Mouse (Mus musculus) neural tube, embryonic 13.5 days (tissue): Measurements from ENCODE around the gene Eftud2. TPM values are rescaled to one million over a fixed set of nuclear protein-coding genes. Genes with fewer than 3 reads are reported as not detected.

Experiments
- ATAC-seq: fragments of 200-750 bp; cut with Nextera tagmentation; 2 replicates; pipeline ENCODE4 v1.8.0; 2017; ENCODE audit warnings: low read depth, mild to moderate bottlenecking, moderate TSS enrichment, moderate library complexity
- H3K27ac ChIP-seq: fragments of 300-500 bp; sonication (generic); replicated peaks from 2 replicates; pipeline ENCODE4 v1.5.1; 2015; ENCODE audit warnings: moderate library complexity, mild to moderate bottlenecking, inconsistent platforms
- H3K27me3 ChIP-seq: fragments of 300-500 bp; sonication (generic); 2 replicates; pipeline ENCODE4 v1.6.1; 2015; ENCODE audit warnings: mild to moderate bottlenecking, inconsistent platforms
- H3K36me3 ChIP-seq: fragments of 300-500 bp; sonication (generic); 2 replicates; pipeline ENCODE4 v1.6.1; 2015; ENCODE audit warnings: mild to moderate bottlenecking, inconsistent platforms
- H3K4me1 ChIP-seq: fragments of 300-500 bp; sonication (generic); replicated peaks from 2 replicates; pipeline ENCODE4 v1.6.1; 2015; ENCODE audit warnings: inconsistent platforms
- H3K4me2 ChIP-seq: fragments of 300-500 bp; sonication (generic); 2 replicates; pipeline ENCODE4 v1.6.1; 2015; ENCODE audit warnings: inconsistent platforms, mild to moderate bottlenecking, moderate library complexity
- H3K4me3 ChIP-seq: fragments of 300-500 bp; sonication (generic); 2 replicates; pipeline ENCODE4 v1.5.1; 2015; ENCODE audit warnings: mild to moderate bottlenecking, inconsistent platforms
- H3K9ac ChIP-seq: fragments of 300-500 bp; sonication (generic); 2 replicates; pipeline ENCODE4 v1.6.1; 2015; ENCODE audit warnings: moderate library complexity, mild to moderate bottlenecking, inconsistent platforms
- H3K9me3 ChIP-seq: fragments of 300-500 bp; sonication (generic); 2 replicates; pipeline ENCODE4 v1.6.1; 2016; ENCODE audit warnings: inconsistent platforms
- WGBS: fragments of 180-500 bp; shearing (Covaris S2); methylation state at CpG from one replicate; pipeline ENCODE4 v1.1.7; 2015; 5-methylcytosine and 5-hydroxymethylcytosine counted together
- polyA plus RNA-seq: library from polyadenylated mRNA; unstranded; fragments of >200 nt; fragmentation: Nextera tagmentation; extraction: Ambion mirVana; gene quantifications from 2 replicates; pipeline ENCODE4 v1.2.1, GENCODE M21; 2015

Gene Eftud2
- polyA plus RNA-seq, 1 experiment from 2014 or later = 134 TPM

DNA sequence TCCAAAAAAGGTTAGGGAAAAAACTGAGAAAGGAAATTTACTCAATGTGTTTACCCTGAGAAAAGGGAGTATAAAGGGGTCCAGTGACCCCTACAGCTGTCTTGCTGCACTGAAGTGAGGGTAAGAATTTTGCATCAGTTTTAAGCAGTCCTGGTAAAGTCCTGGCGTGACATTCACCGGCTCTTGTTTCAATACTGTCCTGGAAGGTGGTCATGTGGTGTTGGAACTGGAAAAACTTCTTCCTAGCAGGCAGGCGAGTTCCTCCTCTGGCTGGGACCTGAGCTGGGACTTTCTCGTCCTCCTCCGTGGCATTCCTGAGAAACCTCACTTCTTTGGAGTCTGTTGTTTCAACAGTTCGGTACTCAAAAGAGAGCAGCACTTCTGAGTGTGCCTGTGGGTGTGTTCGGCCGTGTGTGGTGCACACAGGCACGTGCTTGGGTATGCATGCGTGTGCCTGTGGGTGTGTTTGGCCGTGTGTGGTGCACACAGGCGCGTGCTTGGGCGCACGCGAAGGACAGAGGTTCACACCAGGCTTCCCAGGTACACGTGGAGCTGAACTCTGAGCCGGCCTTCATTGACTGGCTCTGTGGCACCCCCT is 48.0 kb downstream of the Eftud2 start:
- WGBS = 74% methylated on average over 18 of the region's 18 CpGs
- Histone ChIP-seq H3K4me2 (no peak overlapping the region), H3K36me3 (peaks cover 17% of the 10 kb centered on the region), H3K9ac (no peak overlapping the region), H3K4me3 (no peak overlapping the region), H3K27me3 (no peaks in the 10 kb centered on the region), H3K9me3 (0 out of 2 replicates have a peak, but pooled peaks cover 6% of the 10 kb centered on the region), H3K4me1 (0 out of 2 replicates have a peak, but pooled peaks cover 4% of the 10 kb centered on the region), H3K27ac (no peak overlapping the region)
- ATAC-seq = no peak

DNA sequence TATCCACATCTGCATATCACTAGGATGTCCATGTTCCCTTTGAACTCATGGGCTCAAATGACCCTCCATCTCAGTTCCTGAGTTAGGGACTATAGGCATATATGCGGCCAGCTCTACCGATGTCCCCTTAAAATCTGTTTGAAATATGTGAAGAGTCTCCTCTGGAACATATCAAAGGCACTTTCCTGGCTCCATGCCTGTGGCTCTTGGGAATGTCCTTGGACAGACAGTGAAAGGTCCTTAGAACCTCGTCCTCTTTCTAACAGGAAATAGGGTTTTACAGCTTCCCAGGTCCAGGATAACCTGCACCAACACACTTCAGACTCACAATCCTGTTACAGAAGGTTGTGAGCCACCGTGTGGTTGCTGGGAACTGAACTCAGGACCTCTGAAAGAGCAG is 50.5 kb downstream of the Eftud2 start:
- Histone ChIP-seq H3K4me2 (no peak overlapping the region), H3K27me3 (no peaks in the 10 kb centered on the region), H3K4me1 (0 out of 2 replicates have a peak, but pooled peaks cover 4% of the 10 kb centered on the region), H3K9me3 (0 out of 2 replicates have a peak, but pooled peaks cover 6% of the 10 kb centered on the region), H3K4me3 (no peak overlapping the region), H3K27ac (no peak overlapping the region), H3K36me3 (no peaks in the 10 kb centered on the region), H3K9ac (no peak overlapping the region)
- no peak for ATAC-seq
- WGBS = 81% methylated on average over 4 of the region's 4 CpGs

DNA sequence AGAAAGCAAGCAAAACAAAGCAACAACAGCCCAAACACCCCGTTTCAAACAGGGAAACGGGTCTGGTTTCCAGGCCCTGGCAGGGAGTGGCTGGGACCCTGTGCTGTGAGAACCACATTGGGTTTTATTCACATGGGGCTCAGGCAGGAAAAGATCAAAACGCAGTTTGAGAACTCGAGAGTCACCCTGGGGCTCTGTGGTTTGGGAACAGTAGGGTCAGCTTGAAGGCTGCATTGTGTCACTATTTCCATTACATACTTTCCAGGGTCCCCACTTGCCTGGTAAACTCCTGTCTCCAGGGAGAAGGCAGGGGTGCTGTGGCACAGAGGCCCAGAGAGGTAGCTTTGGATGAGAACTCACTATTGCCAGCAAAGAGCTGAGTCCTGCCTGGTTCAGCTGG is 53.7 kb downstream of the Eftud2 start:
- Histone ChIP-seq H3K27me3 (peaks cover 3% of the 10 kb centered on the region; the same call in 1 of the 2 replicates), H3K9me3 (0 out of 2 replicates have a peak, but pooled peaks cover 6% of the 10 kb centered on the region), H3K4me2 (no peak overlapping the region), H3K4me3 (no peak overlapping the region), H3K27ac (no peak overlapping the region), H3K36me3 (no peaks in the 10 kb centered on the region), H3K9ac (no peak overlapping the region), H3K4me1 (no peaks in the 10 kb centered on the region)
- no peak for ATAC-seq
- WGBS = 47% methylated on average over 4 of the region's 4 CpGs

DNA sequence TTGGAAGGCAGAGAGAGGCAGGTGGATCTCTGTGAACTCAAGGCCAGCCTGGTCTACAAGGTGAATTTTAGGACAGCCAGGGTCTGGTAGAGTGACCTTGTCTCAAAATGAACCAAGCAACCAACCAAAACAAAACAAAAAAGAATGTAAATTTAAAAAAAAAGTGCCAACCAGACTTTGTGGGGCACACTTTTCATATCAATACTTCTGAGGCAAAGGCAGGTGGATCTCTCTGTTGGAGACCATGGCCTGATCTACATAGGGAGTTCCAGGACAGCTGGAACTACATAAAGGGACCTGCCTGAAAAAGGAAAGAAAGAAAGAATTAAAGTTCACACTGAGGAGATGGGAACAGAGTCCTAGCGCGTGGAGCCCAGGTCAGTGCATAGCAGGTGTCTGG is 54.3 kb downstream of the Eftud2 start:
- Histone ChIP-seq H3K4me2 (no peak overlapping the region), H3K4me1 (no peaks in the 10 kb centered on the region), H3K36me3 (no peaks in the 10 kb centered on the region), H3K9ac (no peak overlapping the region), H3K27ac (no peak overlapping the region), H3K27me3 (peaks cover 3% of the 10 kb centered on the region; the same call in 1 of the 2 replicates), H3K9me3 (0 out of 2 replicates have a peak, but pooled peaks cover 6% of the 10 kb centered on the region), H3K4me3 (no peak overlapping the region)
- WGBS = 77% methylated on average over 2 of the region's 2 CpGs
- no peak for ATAC-seq

DNA sequence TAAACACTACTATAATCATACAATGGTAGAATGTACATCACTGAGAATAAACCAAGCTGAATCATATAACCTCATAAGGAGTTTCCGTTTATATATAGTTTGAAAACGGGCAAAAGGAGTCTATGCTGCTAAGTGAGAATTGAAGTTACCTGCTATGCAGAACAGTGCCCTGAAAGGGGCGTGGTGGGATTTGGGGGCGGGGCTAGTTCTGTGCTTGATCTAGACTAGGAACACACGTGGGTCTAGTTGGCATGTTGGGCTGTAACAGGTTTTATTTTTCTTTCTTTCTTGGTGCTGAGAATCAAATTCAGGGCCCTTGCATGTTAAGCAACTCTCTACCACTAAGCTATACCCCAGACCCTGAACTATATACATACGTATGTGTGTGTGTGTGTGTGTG is 59.6 kb downstream of the Eftud2 start:
- peaks cover 12% of the 10 kb centered on the region for H3K27me3 ChIP-seq
- H3K4me2 ChIP-seq = no peak overlapping the region
- no peak for ATAC-seq
- H3K4me3 ChIP-seq = no peak overlapping the region
- no peaks in the 10 kb centered on the region for H3K36me3 ChIP-seq
- 64% methylated on average over 6 of the region's 6 CpGs for WGBS
- peaks cover 26% of the 10 kb centered on the region for H3K4me1 ChIP-seq
- no peak overlapping the region for H3K9ac ChIP-seq
- H3K9me3 ChIP-seq = no peaks in the 10 kb centered on the region
- no peak overlapping the region for H3K27ac ChIP-seq

DNA sequence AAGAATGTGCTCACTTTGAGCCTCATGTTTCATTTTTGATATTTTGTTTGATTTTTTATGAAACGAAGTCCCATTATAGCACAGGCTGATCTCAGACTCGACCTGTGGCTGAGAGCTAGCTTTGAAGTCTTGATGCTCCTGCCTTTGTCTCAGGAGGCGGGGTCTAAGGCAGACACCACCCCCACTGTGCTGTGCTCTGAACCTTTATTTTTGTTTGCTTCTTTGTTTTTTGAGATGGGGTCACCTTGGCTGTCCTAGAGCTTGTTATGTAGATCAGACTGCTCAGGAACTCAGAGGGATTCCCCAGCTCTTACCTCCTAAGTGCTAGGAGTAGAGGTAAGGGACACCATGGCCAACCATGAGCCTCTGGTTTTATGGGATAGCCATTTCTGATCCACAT is 60.4 kb downstream of the Eftud2 start:
- Histone ChIP-seq H3K4me1 (peaks cover 32% of the 10 kb centered on the region), H3K9ac (no peak overlapping the region), H3K4me3 (no peak overlapping the region), H3K27me3 (peaks cover 12% of the 10 kb centered on the region), H3K4me2 (no peak overlapping the region), H3K36me3 (no peaks in the 10 kb centered on the region), H3K27ac (no peak overlapping the region), H3K9me3 (no peaks in the 10 kb centered on the region)
- 8% methylated on average over 3 of the region's 3 CpGs for WGBS
- no peak for ATAC-seq

DNA sequence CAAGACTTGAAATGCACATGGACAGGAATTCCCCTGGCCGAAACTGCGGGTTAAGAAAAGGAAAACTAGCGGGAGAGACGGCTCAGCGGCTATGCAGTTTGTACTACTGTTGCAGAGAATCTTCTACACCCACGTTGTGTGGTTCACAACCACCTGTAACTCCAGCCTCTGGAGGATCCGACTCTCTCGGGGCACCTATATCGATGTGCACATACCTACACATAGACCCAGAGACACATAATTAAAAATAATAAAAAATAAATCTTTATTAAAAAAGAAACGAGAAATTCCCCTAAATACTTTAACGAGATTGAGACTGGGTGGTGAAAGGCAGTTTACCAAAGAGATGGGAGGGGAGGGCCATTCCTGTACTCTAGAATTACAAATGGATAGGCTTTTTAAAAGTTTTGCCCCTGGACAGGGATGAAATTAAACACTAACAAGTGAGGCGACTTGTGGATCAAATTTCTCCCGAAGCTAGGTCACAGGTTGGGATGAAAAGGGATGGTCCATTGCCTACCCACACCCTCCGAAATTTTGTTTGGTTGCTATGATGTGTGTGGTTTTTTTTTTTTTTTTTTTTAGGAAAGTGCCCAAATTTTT is 60.9 kb downstream of the Eftud2 start:
- Histone ChIP-seq H3K4me2 (peak overlapping the region; percentile 86), H3K27ac (peak overlapping the region; percentile 94), H3K27me3 (peaks cover 12% of the 10 kb centered on the region), H3K36me3 (no peaks in the 10 kb centered on the region), H3K4me3 (peak overlapping the region; percentile 70), H3K9ac (peak overlapping the region; percentile 91; the same call in 1 of the 2 replicates), H3K9me3 (no peaks in the 10 kb centered on the region), H3K4me1 (peaks cover 32% of the 10 kb centered on the region)
- 5% methylated on average over 14 of the region's 14 CpGs for WGBS
- peak; percentile 19; the same call in 1 of the 2 replicates for ATAC-seq

DNA sequence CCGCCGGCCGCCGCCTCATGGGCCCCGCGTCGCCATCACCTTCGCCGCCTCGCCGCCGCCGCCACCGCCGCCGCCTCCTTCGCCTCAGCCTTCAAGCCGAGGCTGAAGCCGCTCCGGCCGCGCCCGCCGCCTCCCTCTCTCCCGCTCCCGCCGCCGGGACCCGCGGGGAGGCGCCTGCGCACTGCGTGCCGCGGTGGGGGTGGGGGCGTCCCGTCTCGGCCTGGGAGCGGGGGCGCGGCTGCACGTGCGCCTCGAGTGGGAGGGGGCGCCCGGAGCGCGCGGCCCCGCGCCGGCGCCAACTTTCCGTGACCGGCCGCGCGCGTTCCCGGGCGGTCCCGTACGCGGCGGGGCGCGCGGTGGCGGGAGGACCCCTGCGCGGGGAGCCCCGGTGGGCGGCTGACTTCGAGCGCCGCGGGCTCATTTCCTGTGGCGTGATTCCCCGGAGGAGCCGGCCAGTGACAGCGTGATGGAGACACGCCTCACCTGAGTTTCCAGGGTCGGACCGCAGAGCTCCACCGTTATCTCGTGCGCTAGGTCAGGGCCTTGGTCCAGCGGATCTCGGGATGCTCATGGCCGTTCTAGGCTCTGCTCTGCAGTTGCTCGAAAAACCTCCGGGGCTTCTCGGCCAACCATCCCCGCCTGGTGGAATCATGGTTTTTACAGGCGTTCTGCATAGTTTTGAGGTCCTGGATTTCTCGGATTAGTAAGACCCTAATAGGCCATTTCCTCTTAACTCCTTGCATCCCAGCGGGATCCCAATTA is 61.6 kb downstream of the Eftud2 start, which contains the start of gene Gjc1:
TSS of gene Gjc1 (minus strand) at position 680 of the 762 bp plus-strand sequence.
- ATAC-seq = peak; percentile 90
- H3K27me3 ChIP-seq = peaks cover 12% of the 10 kb centered on the region
- peaks cover 36% of the 10 kb centered on the region for H3K4me1 ChIP-seq
- peak within 1 kb of the TSS; percentile 86 for H3K4me2 ChIP-seq
- H3K9ac ChIP-seq = peak within 1 kb of the TSS; percentile 91
- peak within 1 kb of the TSS; percentile 70 for H3K4me3 ChIP-seq
- H3K9me3 ChIP-seq = no peaks in the 10 kb centered on the region
- no peaks in the 10 kb centered on the region for H3K36me3 ChIP-seq
- peak within 1 kb of the TSS; percentile 94 for H3K27ac ChIP-seq
- under 1% methylated on average over 53 of the region's 97 CpGs for WGBS

DNA sequence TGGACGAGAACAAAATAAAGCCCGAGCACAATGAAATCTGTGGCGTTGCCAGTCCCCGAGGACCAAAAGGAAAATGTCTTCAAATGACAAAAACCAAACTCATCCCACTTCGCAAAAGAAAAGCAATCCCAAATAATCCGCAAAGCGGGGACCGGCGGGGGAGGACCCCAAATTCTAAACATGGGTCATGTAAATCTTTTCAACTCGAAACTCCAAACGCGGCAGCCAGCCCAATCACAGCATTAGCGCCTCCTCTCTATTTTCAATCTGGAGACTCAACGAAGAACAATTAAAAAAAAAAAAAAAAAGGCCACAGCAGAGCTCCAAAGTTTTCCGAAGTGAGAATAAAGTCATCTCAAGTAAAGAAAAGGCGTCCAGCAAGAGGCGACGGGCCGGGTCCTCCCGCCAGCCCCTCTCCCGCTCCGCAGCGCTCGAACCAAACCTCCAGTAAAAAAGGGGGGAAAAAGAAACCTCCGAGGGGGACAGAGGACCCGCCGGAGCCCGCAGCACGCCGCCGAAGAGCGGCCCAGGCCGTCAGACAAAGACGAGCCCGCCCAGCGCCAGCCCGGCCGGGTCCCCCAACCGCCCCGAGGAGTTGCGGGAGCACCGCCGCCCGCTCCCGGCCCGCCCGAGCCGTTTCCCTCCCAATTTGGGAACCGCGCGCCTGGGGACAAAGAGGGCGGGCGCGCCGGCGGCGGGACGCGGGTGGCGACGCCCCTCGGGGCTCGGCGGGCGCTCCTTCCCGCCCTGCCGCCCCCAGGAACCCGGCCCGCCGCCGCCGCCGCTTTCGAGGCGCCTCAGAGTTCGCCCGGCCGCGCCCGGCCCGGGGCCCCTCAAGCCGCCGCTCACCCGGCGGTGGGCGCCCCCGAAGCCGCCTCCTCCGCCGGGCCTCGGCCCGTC is 62.4 kb downstream of the Eftud2 start:
- Histone ChIP-seq H3K36me3 (no peaks in the 10 kb centered on the region), H3K4me2 (peak overlapping the region; percentile 86), H3K9ac (peak overlapping the region; percentile 91), H3K27me3 (peaks cover 12% of the 10 kb centered on the region), H3K9me3 (no peaks in the 10 kb centered on the region), H3K27ac (peak overlapping the region; percentile 94), H3K4me3 (peak overlapping the region; percentile 70), H3K4me1 (peaks cover 36% of the 10 kb centered on the region)
- ATAC-seq = peak; percentile 65
- under 1% methylated on average over 70 of the region's 92 CpGs for WGBS

DNA sequence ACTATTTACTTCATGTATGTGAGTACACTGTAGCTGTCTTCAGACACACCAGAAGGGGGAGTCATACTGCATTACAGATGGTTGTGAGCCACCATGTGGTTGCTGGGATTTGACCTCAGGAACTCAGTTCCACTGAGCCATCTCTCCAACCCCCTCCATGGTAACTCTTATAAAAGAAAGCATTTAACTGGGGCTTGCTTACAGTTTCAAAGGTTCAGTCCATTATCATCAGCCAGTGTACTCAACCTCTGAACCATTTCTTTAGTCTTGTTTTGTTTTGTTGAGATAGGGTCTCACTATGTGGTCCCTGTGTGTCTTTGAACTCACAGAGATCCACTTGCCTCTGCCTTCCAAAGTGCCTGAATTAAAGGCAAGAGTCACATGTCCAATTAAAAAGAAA is 65.9 kb downstream of the Eftud2 start:
- ATAC-seq = no peak

DNA sequence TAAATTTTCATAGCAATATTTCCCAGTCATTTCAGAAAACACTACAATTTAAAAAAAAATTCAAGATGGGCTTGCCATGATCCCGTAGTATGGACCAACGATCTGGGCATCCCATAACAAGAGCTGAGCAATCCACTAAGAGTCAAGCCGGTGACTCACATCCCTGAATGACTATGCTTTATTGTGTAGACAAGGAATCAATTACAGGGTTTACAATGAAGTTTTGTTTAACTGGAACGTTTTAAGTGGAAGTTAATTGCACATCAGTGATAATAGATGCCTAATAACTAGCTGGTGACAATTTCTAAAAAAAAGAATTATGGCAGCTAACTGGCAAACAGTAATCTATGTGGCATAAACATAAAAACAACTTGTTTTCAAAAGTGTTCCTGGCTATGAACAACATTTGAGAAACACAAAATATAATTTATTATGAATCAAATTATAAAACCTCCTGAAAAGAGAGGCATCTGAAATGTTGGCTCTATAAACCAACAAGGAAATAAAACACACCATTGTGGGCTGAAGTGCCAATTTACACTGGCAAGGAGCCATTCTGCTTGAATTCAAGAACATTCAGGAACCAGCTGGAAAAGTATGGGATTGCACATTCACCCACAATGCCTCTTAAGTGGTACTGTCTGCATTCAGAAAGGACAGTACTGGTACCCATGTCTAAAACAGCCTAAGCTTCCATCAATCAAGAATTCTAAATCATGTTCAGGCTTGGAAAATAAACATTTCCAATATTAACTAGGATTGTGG is 69.9 kb downstream of the Eftud2 start:
- Histone ChIP-seq H3K27ac (no peak overlapping the region), H3K4me1 (peaks cover 12% of the 10 kb centered on the region), H3K36me3 (no peaks in the 10 kb centered on the region), H3K9ac (no peak overlapping the region), H3K4me2 (no peak overlapping the region), H3K4me3 (no peak overlapping the region), H3K27me3 (no peaks in the 10 kb centered on the region), H3K9me3 (no peaks in the 10 kb centered on the region)
- WGBS = 33% methylated on average over 4 of the region's 4 CpGs
- no peak for ATAC-seq

More for the DNA sequence above, 65.9 kb downstream of the Eftud2 start:
- H3K4me1 ChIP-seq = peaks cover 40% of the 10 kb centered on the region
- no peak overlapping the region for H3K4me2 ChIP-seq
- no peaks in the 10 kb centered on the region for H3K36me3 ChIP-seq
- no peak overlapping the region for H3K27ac ChIP-seq
- no peaks in the 10 kb centered on the region for H3K9me3 ChIP-seq
- H3K4me3 ChIP-seq = no peak overlapping the region
- no peak overlapping the region for H3K9ac ChIP-seq
- no peaks in the 10 kb centered on the region for H3K27me3 ChIP-seq
